Comparison of ENCODE assay signal across 8 mouse cellular contexts in the genomic region with DNA sequence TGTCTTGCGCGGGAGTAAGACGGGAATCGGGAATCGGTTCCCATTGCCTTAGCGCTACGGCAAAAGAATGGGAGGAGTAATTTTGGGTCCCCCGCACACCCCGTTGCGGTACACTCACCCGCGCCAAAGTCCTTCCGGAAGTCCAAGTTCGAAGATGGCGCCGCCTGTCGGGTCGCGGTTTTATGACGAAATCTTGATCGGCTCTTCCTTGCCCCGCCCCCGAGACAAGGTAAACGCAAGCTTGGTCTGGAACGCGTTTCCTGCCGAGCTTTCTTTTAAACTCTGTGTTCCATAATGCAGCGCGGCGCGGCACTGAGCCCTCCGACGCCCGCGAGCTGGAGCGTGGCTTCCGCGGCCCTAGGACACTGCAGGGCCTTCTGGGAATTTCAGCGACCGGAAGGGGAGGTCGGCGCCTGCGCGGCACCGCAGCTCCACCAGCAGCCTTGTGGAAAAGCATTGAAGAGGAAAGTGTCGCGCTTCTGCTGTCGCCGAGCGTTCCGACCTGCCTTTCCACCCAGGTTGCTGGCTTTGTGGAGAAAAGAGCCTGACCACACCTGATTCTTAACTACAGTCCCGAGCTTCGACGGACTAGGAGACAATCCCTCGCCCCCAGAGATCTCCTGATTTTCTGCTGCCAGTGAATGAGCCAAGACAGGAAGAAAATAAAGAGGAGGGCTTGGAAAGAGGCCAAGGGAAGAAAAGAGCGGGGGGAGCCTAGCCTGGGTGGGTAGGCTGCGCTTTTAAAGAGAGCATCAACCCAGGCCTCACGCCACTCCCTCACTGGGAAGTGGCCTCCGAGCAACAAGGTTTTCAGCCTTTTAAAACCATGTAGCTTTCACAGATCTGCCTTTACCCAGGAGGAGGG. TPM values are rescaled to one million over a fixed set of nuclear protein-coding genes. Genes with fewer than 3 reads are reported as not detected.
DNase-seq lines count a peak whose midpoint lies in the region; ATAC-seq and TF ChIP-seq lines count a peak whose summit lies in the region.

A gene (minus strand): TSS at position 146 of the 865 bp plus-strand sequence.
A gene (minus strand): TSS at position 379 of the 865 bp plus-strand sequence.

- DNase-seq in MEL (ENCODE audit: low read depth, low spot score), result peak; percentile 99
- peak; percentile 96 to 98 for DNase-seq in cerebellum, adult 2 months
- DNase-seq in forebrain, postnatal 0 days, result peak; percentile 99
- peak; percentile 95 for DNase-seq in heart, postnatal 4 days
- DNase-seq in layer of hippocampus, adult 8-10 months (ENCODE audit: low spot score in 2 of 2), result peak; percentile 96
- DNase-seq in ovary, adult 18-20 months (ENCODE audit: low spot score), result peak; percentile 87
- DNase-seq in thymus, postnatal 0 days (ENCODE audit: low spot score), result peak; percentile 99

- peaks cover 7 to 33% of the 10 kb centered on the region in 2 experiments for H3K36me3 ChIP-seq in MEL (ENCODE audit: control insufficient read depth in 1 of 2, insufficient read depth in 2 of 2, low read length in 2 of 2)
- no peaks in the 10 kb centered on the region for H3K36me3 ChIP-seq in forebrain, postnatal 0 days (ENCODE audit: insufficient read depth)
- H3K36me3 ChIP-seq in lung, embryonic 15.5 days, result no peaks in the 10 kb centered on the region

- peaks cover 41% of the 10 kb centered on the region for H3K79me2 ChIP-seq in MEL (ENCODE audit: control insufficient read depth, insufficient read depth, low read length, poor library complexity)

- TF ChIP-seq CTCF in MEL (IDR thresholded peaks at IDR 0.05 in 2 of 3, conservative IDR thresholded peaks at IDR 0.05 in 1 of 3; ENCODE audit: control insufficient read depth in 1 of 3, insufficient read depth in 1 of 3, low read depth in 2 of 3, low read length in 3 of 3, poor library complexity in 1 of 3, severe bottlenecking in 1 of 3), result no peak; a peak in 1 of 6 replicates
- TF ChIP-seq CTCF in cerebellum, adult 2 months (IDR thresholded peaks at IDR 0.05; ENCODE audit: borderline replicate concordance, insufficient read depth, low read depth, low read length), result no peak
- peak; percentile 9; the same call in 1 of the 2 replicates for TF ChIP-seq CTCF in forebrain, postnatal 0 days (IDR thresholded peaks at IDR 0.05; ENCODE audit: low read depth)

- TF ChIP-seq POLR2A in MEL (IDR thresholded peaks at IDR 0.05; ENCODE audit: control insufficient read depth in 1 of 2, insufficient read depth in 1 of 2, low read depth in 1 of 2, low read length in 2 of 2, poor library complexity in 1 of 2), result peak; percentile 72 to 99
- peak; percentile 90 for TF ChIP-seq POLR2A in cerebellum, adult 2 months (IDR thresholded peaks at IDR 0.05; ENCODE audit: borderline replicate concordance, insufficient read depth, low read length)

- no peak for TF ChIP-seq RAD21 in MEL (IDR thresholded peaks at IDR 0.05; ENCODE audit: low read depth, low read length)

- peaks cover 18 to 19% of the 10 kb centered on the region in 2 experiments for H3K4me1 ChIP-seq in MEL (ENCODE audit: control insufficient read depth in 1 of 2, insufficient read depth in 2 of 2, low read length in 2 of 2)
- H3K4me1 ChIP-seq in cerebellum, adult 2 months (ENCODE audit: control insufficient read depth, insufficient read depth, low read length), result no peaks in the 10 kb centered on the region
- peaks cover 9% of the 10 kb centered on the region; the same call in 1 of the 2 replicates for H3K4me1 ChIP-seq in forebrain, postnatal 0 days (ENCODE audit: insufficient read depth)
- H3K4me1 ChIP-seq in lung, embryonic 15.5 days, result peaks cover 10% of the 10 kb centered on the region; the same call in 1 of the 2 replicates

- WGBS in cerebellum, adult 2 months, result under 1% methylated on average over 59 of the region's 59 CpGs
- WGBS in forebrain, postnatal 0 days, result under 1% methylated on average over 59 of the region's 59 CpGs
- under 1% methylated on average over 59 of the region's 59 CpGs for WGBS in lung, embryonic 15.5 days

- H3K4me3 ChIP-seq in MEL (ENCODE audit: control insufficient read depth in 1 of 2, insufficient read depth in 1 of 2, low read depth in 2 of 2, low read length in 2 of 2), result peak within 1 kb of the TSS; percentile 67 to 85
- peak within 1 kb of the TSS; percentile 77 for H3K4me3 ChIP-seq in cerebellum, adult 2 months (replicated peaks; ENCODE audit: insufficient read depth, low read depth, low read length)
- H3K4me3 ChIP-seq in forebrain, postnatal 0 days (ENCODE audit: low read depth, low read length), result peak within 1 kb of the TSS; percentile 93
- H3K4me3 ChIP-seq in lung, embryonic 15.5 days, result peak within 1 kb of the TSS; percentile 81

- H3K4me2 ChIP-seq in forebrain, postnatal 0 days (ENCODE audit: low read depth), result peak within 1 kb of the TSS; percentile 91
- peak within 1 kb of the TSS; percentile 83 for H3K4me2 ChIP-seq in lung, embryonic 15.5 days

- H3K9ac ChIP-seq in MEL (ENCODE audit: control insufficient read depth, low read depth, low read length, poor library complexity, severe bottlenecking), result peak within 1 kb of the TSS; percentile 83
- peak within 1 kb of the TSS; percentile 80 for H3K9ac ChIP-seq in forebrain, postnatal 0 days
- peak within 1 kb of the TSS; percentile 67 for H3K9ac ChIP-seq in lung, embryonic 15.5 days

- ATAC-seq in forebrain, postnatal 0 days, result peak; percentile 99
- peak; percentile 99 for ATAC-seq in lung, embryonic 15.5 days (ENCODE audit: borderline replicate concordance, extremely low read depth, low FRiP score, low TSS enrichment)

- peak; percentile 21 to 27; a peak in 1 of 4 replicates for TF ChIP-seq EP300 in MEL (IDR thresholded peaks at IDR 0.05; ENCODE audit: low read depth in 1 of 2, low read length in 2 of 2)

- H3K9me3 ChIP-seq in MEL (replicated peaks; ENCODE audit: insufficient read depth, low read length), result no peaks in the 10 kb centered on the region
- H3K9me3 ChIP-seq in forebrain, postnatal 0 days (ENCODE audit: low read length), result no peaks in the 10 kb centered on the region
- H3K9me3 ChIP-seq in lung, embryonic 15.5 days, result no peaks in the 10 kb centered on the region

- peak within 1 kb of the TSS; percentile 96 for H3K27ac ChIP-seq in MEL (ENCODE audit: control insufficient read depth, low read depth, low read length)
- peak within 1 kb of the TSS; percentile 84 for H3K27ac ChIP-seq in cerebellum, adult 2 months (ENCODE audit: insufficient read depth, low read length)
- H3K27ac ChIP-seq in forebrain, postnatal 0 days (ENCODE audit: low read depth, low read length), result peak within 1 kb of the TSS; percentile 99
- peak within 1 kb of the TSS; percentile 99 for H3K27ac ChIP-seq in lung, embryonic 15.5 days

- no peaks in the 10 kb centered on the region for H3K27me3 ChIP-seq in MEL (ENCODE audit: control insufficient read depth in 1 of 2, insufficient read depth in 2 of 2, low read length in 2 of 2)
- no peaks in the 10 kb centered on the region for H3K27me3 ChIP-seq in cerebellum, adult 2 months (ENCODE audit: control insufficient read depth, insufficient read depth, low read length)
- H3K27me3 ChIP-seq in forebrain, postnatal 0 days (ENCODE audit: insufficient read depth, low read length), result no peaks in the 10 kb centered on the region
- H3K27me3 ChIP-seq in lung, embryonic 15.5 days, result no peaks in the 10 kb centered on the region

TF ChIP-seq in MEL, 35 proteins besides CTCF, POLR2A, EP300 and RAD21 (continues in another document):
- TF ChIP-seq MYC (IDR thresholded peaks at IDR 0.05; ENCODE audit: low read depth, low read length), result peak; percentile 75
- TF ChIP-seq CHD2 (IDR thresholded peaks at IDR 0.05; ENCODE audit: low read length), result no peak; the same call in 1 of the 2 replicates
- no peak for TF ChIP-seq TAL1 (IDR thresholded peaks at IDR 0.05; ENCODE audit: low read length)
- TF ChIP-seq GATA1 (IDR thresholded peaks at IDR 0.05; ENCODE audit: low read depth, low read length), result no peak; the same call in 1 of the 2 replicates
- TF ChIP-seq MAX (IDR thresholded peaks at IDR 0.05; ENCODE audit: low read length), result peak; percentile 83
- TF ChIP-seq MXI1 (IDR thresholded peaks at IDR 0.05; ENCODE audit: low read depth, low read length), result peak; percentile 94
- TF ChIP-seq SIN3A (IDR thresholded peaks at IDR 0.05; ENCODE audit: low read length), result peak; percentile 91
- TF ChIP-seq NRF1 (IDR thresholded peaks at IDR 0.05; ENCODE audit: insufficient read depth, low read depth, low read length, poor library complexity, severe bottlenecking), result peak; percentile 84
- TF ChIP-seq RCOR1 (IDR thresholded peaks at IDR 0.05; ENCODE audit: low read depth, low read length), result peak; percentile 40; the same call in 1 of the 2 replicates
- peak; percentile 87 for TF ChIP-seq MAZ (IDR thresholded peaks at IDR 0.05; ENCODE audit: low read depth, low read length)
- TF ChIP-seq GABPA (IDR thresholded peaks at IDR 0.05; ENCODE audit: low read depth, low read length), result no peak
- 0 out of 2 replicates have a peak, but pooled peaks have one; percentile 7 for TF ChIP-seq JUND (IDR thresholded peaks at IDR 0.05; ENCODE audit: low read depth, low read length)

RNA-seq across cellular contexts. Expression of the first gene that starts in this region (rescaled TPM):
- 5.0 and 5.8 TPM in 2 replicates for total RNA-seq in MEL (2012; rRNA removed)
- 1 to 10 TPM in 1 of 2 experiments, not detected in 1; 6.4 TPM for polyA plus RNA-seq in MEL (2012; ENCODE audit: insufficient read depth in 1 of 2, insufficient read length in 2 of 2, low read depth in 1 of 2, low replicate concordance in 2 of 2, missing spikeins in 1 of 2)
- 3.9 and 4.1 TPM in 2 replicates for polyA plus RNA-seq in cerebellum, adult 2 months (2012; rRNA removed)
- 6.4 and 9.3 TPM in 2 replicates for total RNA-seq in forebrain, postnatal 0 days (2014; rRNA removed)
- 1.4 and 2.1 TPM in 2 replicates for polyA plus RNA-seq in forebrain, postnatal 0 days (2015; fragmentation: Nextera tagmentation; extraction: Ambion mirVana)
- 1 to 10 TPM in 1 of 2 experiments, under 1 TPM in 1; 0.86 to 1.1 TPM for total RNA-seq in heart, postnatal 4 days (2021)
- 1 to 10 TPM; 1.3 to 4.9 (median 3.1) TPM for total RNA-seq in layer of hippocampus, adult 8-10 months (2022)
- polyA plus RNA-seq in lung, embryonic 15.5 days (2015; fragmentation: Nextera tagmentation; extraction: Ambion mirVana), result 1.1 and 1.4 TPM in 2 replicates
- polyA plus RNA-seq in thymus, postnatal 0 days (2015; fragmentation: Nextera tagmentation; extraction: Ambion mirVana), result 0.57 and 0.88 TPM in 2 replicates

RNA-seq across cellular contexts. Expression of the second gene that starts in this region (rescaled TPM):
- total RNA-seq in MEL (2012; rRNA removed), result 46.7 and 50.9 TPM in 2 replicates
- 100 to 1,000 TPM in 1 of 2 experiments, not detected in 1; 129 TPM for polyA plus RNA-seq in MEL (2012; ENCODE audit: insufficient read depth in 1 of 2, insufficient read length in 2 of 2, low read depth in 1 of 2, low replicate concordance in 2 of 2, missing spikeins in 1 of 2)
- 94.6 and 100 TPM in 2 replicates for polyA plus RNA-seq in cerebellum, adult 2 months (2012; rRNA removed)
- 36.8 and 49.8 TPM in 2 replicates for total RNA-seq in forebrain, postnatal 0 days (2014; rRNA removed)
- 36.2 and 52.9 TPM in 2 replicates for polyA plus RNA-seq in forebrain, postnatal 0 days (2015; fragmentation: Nextera tagmentation; extraction: Ambion mirVana)
- 10 to 100 TPM; 47.3 to 55.7 TPM for total RNA-seq in heart, postnatal 4 days (2021)
- 10 to 100 TPM; 63.0 to 87.0 (median 67.8) TPM for total RNA-seq in layer of hippocampus, adult 8-10 months (2022)
- 68.4 and 69.3 TPM in 2 replicates for polyA plus RNA-seq in lung, embryonic 15.5 days (2015; fragmentation: Nextera tagmentation; extraction: Ambion mirVana)
- 46.1 and 47.2 TPM in 2 replicates for polyA plus RNA-seq in thymus, postnatal 0 days (2015; fragmentation: Nextera tagmentation; extraction: Ambion mirVana)

Comparison
In these comparisons a context has a peak if more than half of its experiments do, and no peak if none do; other contexts are left out.
1. Peak in every context shown above with its lines: DNase-seq, ATAC-seq, H3K4me3 ChIP-seq and H3K27ac ChIP-seq.